Mouse (Mus musculus): ENCODE results near the gene Eepd1. TPM values are rescaled to one million over a fixed set of nuclear protein-coding genes. Genes with fewer than 3 reads are reported as not detected.

Gene Eepd1
- polyA plus RNA-seq, 1 experiment, result 4.1 TPM

- no peak overlapping the region for H3K4me3 ChIP-seq (ENCODE audit: insufficient read depth, low read length)
- H3K4me1 ChIP-seq (ENCODE audit: control insufficient read depth, insufficient read depth, low read length), result 0 out of 2 replicates have a peak, but pooled peaks cover 5% of the 10 kb centered on the region
- no peak for TF ChIP-seq CTCF (IDR thresholded peaks at IDR 0.05; ENCODE audit: borderline replicate concordance, insufficient read depth, low read length)
- no peak for TF ChIP-seq POLR2A (IDR thresholded peaks at IDR 0.05; ENCODE audit: low read depth, low read length)
- no peak overlapping the region for H3K27ac ChIP-seq (ENCODE audit: insufficient read depth, low read length)
Observed at GRCm38 (mm10) chr9:25487446-25488110, 6.2 kb downstream of the Eepd1 start.

GRCm38 (mm10) chr9:25488581-25488980, 7.2 kb downstream of the Eepd1 start:
- H3K27ac ChIP-seq (ENCODE audit: insufficient read depth, low read length), result no peak overlapping the region
- no peak overlapping the region for H3K4me3 ChIP-seq (ENCODE audit: insufficient read depth, low read length)
- TF ChIP-seq CTCF (IDR thresholded peaks at IDR 0.05; ENCODE audit: borderline replicate concordance, insufficient read depth, low read length) (no peak), POLR2A (IDR thresholded peaks at IDR 0.05; ENCODE audit: low read depth, low read length) (no peak)
- H3K4me1 ChIP-seq (ENCODE audit: control insufficient read depth, insufficient read depth, low read length), result 0 out of 2 replicates have a peak, but pooled peaks cover 5% of the 10 kb centered on the region

- peaks cover 3% of the 10 kb centered on the region for H3K4me1 ChIP-seq (ENCODE audit: control insufficient read depth, insufficient read depth, low read length)
- no peak overlapping the region for H3K27ac ChIP-seq (ENCODE audit: insufficient read depth, low read length)
- H3K4me3 ChIP-seq (ENCODE audit: insufficient read depth, low read length), result no peak overlapping the region
Observed at GRCm38 (mm10) chr9:25489221-25489960, 8.0 kb downstream of the Eepd1 start.

GRCm38 (mm10) chr9:25490278-25491145, 9.2 kb downstream of the Eepd1 start:
- TF ChIP-seq POLR2A (IDR thresholded peaks at IDR 0.05; ENCODE audit: low read depth, low read length) (no peak), CTCF (IDR thresholded peaks at IDR 0.05; ENCODE audit: borderline replicate concordance, insufficient read depth, low read length) (no peak)
- no peak overlapping the region for H3K27ac ChIP-seq (ENCODE audit: insufficient read depth, low read length)
- peaks cover 3% of the 10 kb centered on the region for H3K4me1 ChIP-seq (ENCODE audit: control insufficient read depth, insufficient read depth, low read length)
- H3K4me3 ChIP-seq (ENCODE audit: insufficient read depth, low read length), result no peak overlapping the region

More at GRCm38 (mm10) chr9:25489221-25489960, 8.0 kb downstream of the Eepd1 start:
- no peak for TF ChIP-seq POLR2A (IDR thresholded peaks at IDR 0.05; ENCODE audit: low read depth, low read length)
- no peak for TF ChIP-seq CTCF (IDR thresholded peaks at IDR 0.05; ENCODE audit: borderline replicate concordance, insufficient read depth, low read length)

GRCm38 (mm10) chr9:25493918-25494317, 12.6 kb downstream of the Eepd1 start:
- no peak for TF ChIP-seq POLR2A (IDR thresholded peaks at IDR 0.05; ENCODE audit: low read depth, low read length)
- no peak for TF ChIP-seq CTCF (IDR thresholded peaks at IDR 0.05; ENCODE audit: borderline replicate concordance, insufficient read depth, low read length)

GRCm38 (mm10) chr9:25495601-25496000, 14.3 kb downstream of the Eepd1 start:
- H3K27ac ChIP-seq (ENCODE audit: insufficient read depth, low read length), result no peak overlapping the region
- H3K4me1 ChIP-seq (ENCODE audit: control insufficient read depth, insufficient read depth, low read length), result peaks cover 3% of the 10 kb centered on the region
- H3K4me3 ChIP-seq (ENCODE audit: insufficient read depth, low read length), result no peak overlapping the region
- TF ChIP-seq CTCF (IDR thresholded peaks at IDR 0.05; ENCODE audit: borderline replicate concordance, insufficient read depth, low read length), result no peak
- TF ChIP-seq POLR2A (IDR thresholded peaks at IDR 0.05; ENCODE audit: low read depth, low read length), result no peak

More at GRCm38 (mm10) chr9:25493918-25494317, 12.6 kb downstream of the Eepd1 start:
- Histone ChIP-seq H3K4me1 (ENCODE audit: control insufficient read depth, insufficient read depth, low read length) (peaks cover 3% of the 10 kb centered on the region), H3K27ac (ENCODE audit: insufficient read depth, low read length) (no peak overlapping the region), H3K4me3 (ENCODE audit: insufficient read depth, low read length) (no peak overlapping the region)

- no peak for TF ChIP-seq POLR2A (IDR thresholded peaks at IDR 0.05; ENCODE audit: low read depth, low read length)
- no peak for TF ChIP-seq CTCF (IDR thresholded peaks at IDR 0.05; ENCODE audit: borderline replicate concordance, insufficient read depth, low read length)
- Histone ChIP-seq H3K4me1 (ENCODE audit: control insufficient read depth, insufficient read depth, low read length) (peaks cover 3% of the 10 kb centered on the region), H3K4me3 (ENCODE audit: insufficient read depth, low read length) (no peak overlapping the region), H3K27ac (ENCODE audit: insufficient read depth, low read length) (no peak overlapping the region)
Observed at GRCm38 (mm10) chr9:25496196-25496595, 14.8 kb downstream of the Eepd1 start.

GRCm38 (mm10) chr9:25496703-25497102, 15.4 kb downstream of the Eepd1 start:
- peaks cover 3% of the 10 kb centered on the region for H3K4me1 ChIP-seq (ENCODE audit: control insufficient read depth, insufficient read depth, low read length)
- TF ChIP-seq POLR2A (IDR thresholded peaks at IDR 0.05; ENCODE audit: low read depth, low read length) (no peak), CTCF (IDR thresholded peaks at IDR 0.05; ENCODE audit: borderline replicate concordance, insufficient read depth, low read length) (no peak)
- no peak overlapping the region for H3K4me3 ChIP-seq (ENCODE audit: insufficient read depth, low read length)
- no peak overlapping the region for H3K27ac ChIP-seq (ENCODE audit: insufficient read depth, low read length)

- no peak for TF ChIP-seq CTCF (IDR thresholded peaks at IDR 0.05; ENCODE audit: borderline replicate concordance, insufficient read depth, low read length)
- TF ChIP-seq POLR2A (IDR thresholded peaks at IDR 0.05; ENCODE audit: low read depth, low read length), result no peak
- no peak overlapping the region for H3K27ac ChIP-seq (ENCODE audit: insufficient read depth, low read length)
- peaks cover 3% of the 10 kb centered on the region for H3K4me1 ChIP-seq (ENCODE audit: control insufficient read depth, insufficient read depth, low read length)
- no peak overlapping the region for H3K4me3 ChIP-seq (ENCODE audit: insufficient read depth, low read length)
Observed at GRCm38 (mm10) chr9:25498770-25499169, 17.4 kb downstream of the Eepd1 start.

All from embryonic fibroblast, embryonic 13.5 days (primary cell).